Mouse (Mus musculus) v-Abl transformed pro-B cells (cell line): Measurements from ENCODE around the gene Cpped1.

Experiments used
- in situ Hi-C, 2 experiments: fragments of 400-800 bp; cut with MboI; formaldehyde crosslinking; loops; one replicate each; pipeline ENCODE4 v1.15.1; 2025; ENCODE audit not compliant: unreplicated experiment in 2 of 2

The Cpped1 gene

GRCm38 (mm10) chr16:11848990-11849658 lies 60.1 kb downstream of the Cpped1 start:
- in situ Hi-C loops, result no loop called here

DNA sequence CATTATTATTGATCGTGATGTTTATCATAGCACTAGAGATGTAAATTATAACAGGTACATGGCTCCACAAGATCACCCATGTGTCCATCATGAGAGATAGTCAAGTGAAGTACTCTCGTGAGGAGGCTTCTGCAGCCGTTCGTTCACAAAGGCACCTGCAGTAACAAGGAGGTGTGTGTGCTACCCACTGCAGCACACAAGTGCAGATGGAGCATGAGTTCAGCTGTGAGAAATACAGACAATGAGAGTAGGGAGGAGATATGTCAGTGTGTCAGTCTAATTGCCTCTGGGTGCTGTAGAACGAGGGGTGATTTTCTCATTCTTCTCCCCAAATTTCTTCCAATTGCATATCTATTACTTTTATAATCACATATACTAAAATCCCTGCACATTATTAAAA lies 63.9 kb downstream of the Cpped1 start:
- in situ Hi-C loops, result no loop called here

DNA sequence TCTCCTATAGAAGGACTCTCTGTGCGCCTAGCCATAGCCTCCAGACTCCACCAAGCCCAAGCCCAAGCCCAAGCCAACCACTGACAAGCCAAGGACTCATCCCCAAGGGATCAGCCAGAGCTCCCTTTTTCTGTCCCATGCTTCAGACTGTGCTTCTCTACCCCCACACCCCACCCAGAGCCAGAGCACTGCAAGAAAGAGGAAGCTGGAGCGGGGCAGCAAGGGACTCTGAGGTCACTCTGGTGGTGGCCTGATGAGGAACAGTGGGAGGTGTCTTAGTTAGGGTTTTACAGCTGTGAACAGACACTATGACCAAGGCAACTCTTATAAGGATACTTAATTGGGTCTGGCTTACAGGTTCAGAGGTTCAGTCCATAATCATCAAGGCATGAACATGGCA lies 65.8 kb downstream of the Cpped1 start:
- in situ Hi-C loops, result no loop called here

DNA sequence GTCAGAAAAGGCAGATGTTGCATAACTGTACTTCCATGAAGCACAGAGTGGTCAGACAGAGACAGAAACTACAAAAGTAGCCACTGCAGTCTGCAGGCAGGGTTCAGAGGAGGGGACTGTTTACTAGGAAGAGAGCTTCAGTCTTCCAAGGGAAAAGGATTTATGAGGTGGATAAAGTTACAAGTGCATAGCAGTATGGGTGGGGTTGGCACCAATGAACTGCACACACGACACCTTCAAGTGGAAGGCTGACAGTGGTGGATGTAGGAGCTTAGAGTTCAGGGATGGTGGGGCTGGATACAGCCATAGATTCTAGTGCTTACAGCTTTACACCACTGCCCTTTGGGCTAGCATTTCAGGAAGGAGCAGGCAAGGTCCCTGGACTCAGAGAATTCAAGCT lies 75.8 kb downstream of the Cpped1 start:
- in situ Hi-C loops, result no loop called here

DNA sequence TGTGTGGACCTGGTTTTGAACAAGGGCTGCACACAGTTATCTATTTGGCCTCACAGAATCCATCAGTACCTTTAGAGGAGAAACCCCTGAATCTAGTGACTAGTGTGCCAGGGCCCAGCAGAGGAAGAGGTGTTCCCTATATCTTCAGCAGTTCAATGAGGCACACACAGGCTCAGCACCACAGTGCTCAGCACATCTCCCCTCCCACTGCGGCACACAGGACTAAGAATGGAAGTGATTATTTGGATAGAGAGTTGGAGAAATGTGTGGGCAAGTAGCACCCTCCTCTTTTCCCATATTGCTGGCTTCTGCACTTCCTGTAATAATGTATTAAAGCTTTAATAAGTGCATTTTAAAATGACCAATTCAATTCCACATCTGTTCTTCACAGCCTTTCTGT lies 80.4 kb downstream of the Cpped1 start:
- in situ Hi-C loops, result no loop called here

GRCm38 (mm10) chr16:11824833-11825232 lies 84.4 kb downstream of the Cpped1 start:
- in situ Hi-C loops, result no loop called here

- in situ Hi-C loops, result no loop called here
Observed at GRCm38 (mm10) chr16:11824385-11824784, 84.9 kb downstream of the Cpped1 start.

GRCm38 (mm10) chr16:11820791-11821190 lies 88.5 kb downstream of the Cpped1 start:
- in situ Hi-C loops, result no loop called here

- in situ Hi-C loops, result no loop called here
Observed at GRCm38 (mm10) chr16:11814935-11815650, 94.2 kb downstream of the Cpped1 start.

- in situ Hi-C loops, result no loop called here
Observed at GRCm38 (mm10) chr16:11812119-11812518, 97.1 kb downstream of the Cpped1 start.

DNA sequence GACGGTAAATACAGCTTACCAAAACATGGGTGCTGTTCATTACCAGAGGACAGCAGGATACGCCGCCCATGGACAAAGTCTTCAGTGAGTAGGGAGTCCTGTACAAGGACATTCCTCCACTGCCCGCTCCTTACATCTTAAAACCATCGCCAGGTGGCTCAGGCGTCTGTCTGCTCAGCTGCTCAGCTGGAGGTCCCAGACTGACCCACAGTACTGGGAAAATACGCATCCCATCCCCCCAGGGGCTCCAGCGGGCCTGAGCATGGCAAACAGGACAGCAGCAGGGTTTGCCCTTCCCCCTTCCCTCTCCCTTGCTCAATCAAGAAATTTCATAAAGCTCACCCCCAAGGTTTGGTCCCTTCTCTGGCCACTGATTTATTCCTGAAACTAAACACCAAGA lies 99.6 kb downstream of the Cpped1 start:
- in situ Hi-C loops, result no loop called here

- in situ Hi-C loops, result no loop called here
Observed at GRCm38 (mm10) chr16:11801960-11802539, 107.2 kb downstream of the Cpped1 start.

DNA sequence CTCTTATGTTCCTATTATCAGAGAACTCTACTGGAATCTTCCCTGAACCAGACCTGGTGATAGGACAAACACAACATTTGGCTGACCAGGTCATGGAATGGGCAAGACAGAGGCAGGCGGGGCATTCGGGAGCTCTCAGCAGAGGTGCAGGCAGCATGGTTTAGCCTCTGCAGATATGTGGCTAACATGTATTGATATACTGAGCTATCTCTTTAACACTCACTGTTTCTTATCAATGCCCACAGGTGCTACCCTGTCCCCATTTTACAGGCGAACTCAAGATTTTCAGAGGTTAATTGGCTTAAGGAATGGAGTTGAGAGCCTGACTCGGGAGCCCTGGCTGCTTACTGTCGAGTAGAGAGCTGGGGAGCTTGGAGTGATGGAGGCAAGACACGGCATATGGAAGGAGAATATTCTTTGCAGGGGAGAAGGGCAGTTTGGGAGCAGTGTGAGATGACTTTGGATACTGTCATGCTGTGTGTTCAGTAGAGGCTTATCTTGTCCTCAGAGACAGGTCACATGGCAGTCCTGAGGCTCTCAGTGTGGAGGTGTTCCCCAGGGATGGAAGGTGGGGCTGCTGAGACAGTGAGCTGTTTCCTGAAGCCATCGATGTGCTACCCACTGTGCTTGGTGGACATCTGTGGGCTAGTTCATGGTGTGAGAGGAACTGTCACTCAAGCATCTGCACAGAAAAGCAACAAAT lies 113.3 kb downstream of the Cpped1 start:
- in situ Hi-C loops, result no loop called here

DNA sequence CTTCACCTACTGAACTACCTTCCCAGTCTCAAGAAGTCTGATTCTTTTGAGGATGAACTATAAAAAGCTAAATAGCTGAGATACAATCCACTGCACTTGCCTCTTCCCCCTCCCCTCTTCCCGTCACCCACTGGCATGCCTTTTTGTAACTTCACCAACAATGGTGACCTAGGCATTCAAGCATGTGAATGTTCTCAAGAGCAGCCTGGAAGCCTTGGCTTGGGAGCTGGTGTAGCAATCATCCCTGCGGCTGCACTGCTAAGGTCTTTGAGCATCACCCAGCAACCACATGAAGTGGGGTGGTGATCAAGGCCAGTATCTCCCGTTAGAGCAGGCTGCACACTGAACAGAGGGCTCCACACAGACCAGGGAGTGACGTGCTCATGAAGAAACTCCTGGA lies 114.6 kb downstream of the Cpped1 start:
- in situ Hi-C loops, result no loop called here

- in situ Hi-C loops, result no loop called here
Observed at GRCm38 (mm10) chr16:11793391-11793790, 115.9 kb downstream of the Cpped1 start.

GRCm38 (mm10) chr16:11790476-11790875 lies 118.8 kb downstream of the Cpped1 start:
- in situ Hi-C loops, result no loop called here

DNA sequence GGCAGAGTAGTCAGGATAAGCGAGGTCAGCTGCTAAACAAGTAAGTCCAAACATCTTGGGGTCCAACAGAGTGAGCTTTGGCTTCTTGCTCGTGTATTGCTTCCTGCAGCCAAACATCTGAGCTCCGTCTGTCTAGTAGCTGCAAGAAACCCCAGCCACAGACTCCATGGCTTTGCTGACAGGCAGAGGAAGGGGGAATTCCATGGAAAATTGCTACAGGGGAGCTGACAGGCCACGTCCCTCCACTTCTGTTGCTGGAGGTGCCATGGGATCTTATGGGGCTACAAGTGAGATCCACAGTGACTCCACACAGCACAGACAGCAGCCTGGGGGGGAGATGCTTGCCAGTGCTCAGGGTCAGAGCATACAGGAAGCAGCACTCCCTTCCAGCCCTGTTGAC lies 123.4 kb downstream of the Cpped1 start:
- in situ Hi-C loops, result no loop called here

- in situ Hi-C loops, result no loop called here
Observed at GRCm38 (mm10) chr16:11784354-11784753, 124.9 kb downstream of the Cpped1 start.

DNA sequence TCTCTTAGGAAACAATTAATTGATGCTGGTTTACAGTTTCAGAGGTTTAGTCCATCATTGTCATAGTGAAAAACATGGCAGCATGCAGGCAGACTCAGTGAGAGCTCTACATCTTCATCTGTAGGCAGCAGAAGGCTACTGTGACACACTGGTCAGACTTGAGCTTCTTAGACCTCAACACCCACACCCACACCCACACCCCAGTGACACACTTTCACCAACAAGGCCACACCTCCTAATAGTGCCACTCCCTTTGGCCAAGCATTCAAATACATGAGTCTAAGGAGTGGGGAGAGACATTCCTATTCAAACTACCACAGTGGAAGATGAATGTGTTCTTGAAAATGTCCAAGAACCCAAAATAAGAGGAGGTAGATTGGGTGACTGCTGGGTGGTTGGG lies 125.9 kb downstream of the Cpped1 start:
- in situ Hi-C loops, result no loop called here

GRCm38 (mm10) chr16:11782082-11782481 lies 127.2 kb downstream of the Cpped1 start:
- in situ Hi-C loops, result no loop called here

- in situ Hi-C loops, result no loop called here
Observed at GRCm38 (mm10) chr16:11778715-11779460, 130.4 kb downstream of the Cpped1 start.
